Mouse (Mus musculus): ENCODE measurements around the gene Brpf3. TPM values are rescaled to one million over a fixed set of nuclear protein-coding genes. Genes with fewer than 3 reads are reported as not detected.
"Not testable (repeated sequence)": the region's sequence is repeated elsewhere in the genome, so short reads cannot be mapped to it uniquely, and the experiment has no call there.

Brpf3 gene
- polyA plus RNA-seq, 1 experiment from 2014 or later, result 8.0 TPM

- H3K4me3 ChIP-seq (replicated peaks; ENCODE audit: low read length), result peak overlapping the region; percentile 32
- H3K36me3 ChIP-seq (replicated peaks; ENCODE audit: control insufficient read depth, insufficient read depth), result no peaks in the 10 kb centered on the region
- no peaks in the 10 kb centered on the region; the same call in 1 of the 2 replicates for H3K4me1 ChIP-seq (replicated peaks; ENCODE audit: control insufficient read depth, insufficient read depth, low read length)
- peak overlapping the region; percentile 60 for H3K4me2 ChIP-seq (replicated peaks)
- WGBS, result 5% methylated on average over 24 of the region's 24 CpGs
- no peak overlapping the region for H3K9ac ChIP-seq
- no peak for ATAC-seq (ENCODE audit: low FRiP score)
- peaks cover 34% of the 10 kb centered on the region for H3K27me3 ChIP-seq (ENCODE audit: control insufficient read depth, insufficient read depth, low read length)
- H3K9me3 ChIP-seq (ENCODE audit: control insufficient read depth, low read length), result no peaks in the 10 kb centered on the region
- DNase-seq (ENCODE audit: low spot score), result no peak
- H3K27ac ChIP-seq, result no peak overlapping the region
Observed at GRCm38 (mm10) chr17:28769875-28770421, 30.9 kb upstream of the Brpf3 start.

GRCm38 (mm10) chr17:28771289-28771688, 29.6 kb upstream of the Brpf3 start:
- DNase-seq (ENCODE audit: low spot score), result no peak
- no peaks in the 10 kb centered on the region for H3K9me3 ChIP-seq (ENCODE audit: control insufficient read depth, low read length)
- WGBS, result 91% methylated on average over 5 of the region's 5 CpGs
- no peak for ATAC-seq (ENCODE audit: low FRiP score)
- H3K27ac ChIP-seq, result no peak overlapping the region
- no peak overlapping the region for H3K9ac ChIP-seq
- H3K27me3 ChIP-seq (ENCODE audit: control insufficient read depth, insufficient read depth, low read length), result peaks cover 34% of the 10 kb centered on the region
- no peak overlapping the region for H3K4me3 ChIP-seq (replicated peaks; ENCODE audit: low read length)
- H3K36me3 ChIP-seq (replicated peaks; ENCODE audit: control insufficient read depth, insufficient read depth), result no peaks in the 10 kb centered on the region
- no peaks in the 10 kb centered on the region; the same call in 1 of the 2 replicates for H3K4me1 ChIP-seq (replicated peaks; ENCODE audit: control insufficient read depth, insufficient read depth, low read length)
- no peak overlapping the region for H3K4me2 ChIP-seq (replicated peaks)

- H3K9ac ChIP-seq, result not testable (repeated sequence)
Observed at GRCm38 (mm10) chr17:28774303-28774702, 26.6 kb upstream of the Brpf3 start.

GRCm38 (mm10) chr17:28775161-28775560, 25.7 kb upstream of the Brpf3 start:
- Histone ChIP-seq H3K27me3 (ENCODE audit: control insufficient read depth, insufficient read depth, low read length) (peaks cover 12% of the 10 kb centered on the region), H3K9me3 (ENCODE audit: control insufficient read depth, low read length) (no peaks in the 10 kb centered on the region), H3K4me3 (replicated peaks; ENCODE audit: low read length) (no peak overlapping the region), H3K36me3 (replicated peaks; ENCODE audit: control insufficient read depth, insufficient read depth) (no peaks in the 10 kb centered on the region), H3K27ac (no peak overlapping the region), H3K4me2 (replicated peaks) (no peak overlapping the region), H3K4me1 (replicated peaks; ENCODE audit: control insufficient read depth, insufficient read depth, low read length) (no peaks in the 10 kb centered on the region), H3K9ac (no peak overlapping the region)
- ATAC-seq (ENCODE audit: low FRiP score), result no peak
- 78% methylated on average over 4 of the region's 4 CpGs for WGBS
- no peak for DNase-seq (ENCODE audit: low spot score)

More at GRCm38 (mm10) chr17:28774303-28774702, 26.6 kb upstream of the Brpf3 start:
- not testable (repeated sequence) for H3K36me3 ChIP-seq (replicated peaks; ENCODE audit: control insufficient read depth, insufficient read depth); H3K4me1 ChIP-seq (replicated peaks; ENCODE audit: control insufficient read depth, insufficient read depth, low read length); DNase-seq (ENCODE audit: low spot score); H3K4me3 ChIP-seq (replicated peaks; ENCODE audit: low read length); H3K27ac ChIP-seq; H3K9me3 ChIP-seq (ENCODE audit: control insufficient read depth, low read length); ATAC-seq (ENCODE audit: low FRiP score); H3K4me2 ChIP-seq (replicated peaks)
- peaks cover 20% of the 10 kb centered on the region for H3K27me3 ChIP-seq (ENCODE audit: control insufficient read depth, insufficient read depth, low read length)
- 95% methylated on average over 9 of the region's 9 CpGs for WGBS

- H3K9ac ChIP-seq, result no peak overlapping the region
- no peak overlapping the region for H3K4me2 ChIP-seq (replicated peaks)
- WGBS, result 95% methylated on average over 3 of the region's 3 CpGs
- H3K27me3 ChIP-seq (ENCODE audit: control insufficient read depth, insufficient read depth, low read length), result no peaks in the 10 kb centered on the region
- no peak for ATAC-seq (ENCODE audit: low FRiP score)
- H3K27ac ChIP-seq, result no peak overlapping the region
- DNase-seq (ENCODE audit: low spot score), result no peak
- no peaks in the 10 kb centered on the region for H3K9me3 ChIP-seq (ENCODE audit: control insufficient read depth, low read length)
- H3K36me3 ChIP-seq (replicated peaks; ENCODE audit: control insufficient read depth, insufficient read depth), result no peaks in the 10 kb centered on the region
- no peak overlapping the region for H3K4me3 ChIP-seq (replicated peaks; ENCODE audit: low read length)
- no peaks in the 10 kb centered on the region for H3K4me1 ChIP-seq (replicated peaks; ENCODE audit: control insufficient read depth, insufficient read depth, low read length)
Observed at GRCm38 (mm10) chr17:28776817-28777216, 24.1 kb upstream of the Brpf3 start.

- ATAC-seq (ENCODE audit: low FRiP score), result no peak
- Histone ChIP-seq H3K27ac (no peak overlapping the region), H3K9ac (no peak overlapping the region), H3K9me3 (ENCODE audit: control insufficient read depth, low read length) (no peaks in the 10 kb centered on the region), H3K36me3 (replicated peaks; ENCODE audit: control insufficient read depth, insufficient read depth) (no peaks in the 10 kb centered on the region), H3K27me3 (ENCODE audit: control insufficient read depth, insufficient read depth, low read length) (no peaks in the 10 kb centered on the region), H3K4me1 (replicated peaks; ENCODE audit: control insufficient read depth, insufficient read depth, low read length) (no peaks in the 10 kb centered on the region), H3K4me2 (replicated peaks) (no peak overlapping the region), H3K4me3 (replicated peaks; ENCODE audit: low read length) (no peak overlapping the region)
- no peak for DNase-seq (ENCODE audit: low spot score)
- 84% methylated on average over 16 of the region's 16 CpGs for WGBS
Observed at GRCm38 (mm10) chr17:28777231-28778005, 23.5 kb upstream of the Brpf3 start.

GRCm38 (mm10) chr17:28779735-28780134, 21.2 kb upstream of the Brpf3 start:
- H3K9me3 ChIP-seq (ENCODE audit: control insufficient read depth, low read length), result no peaks in the 10 kb centered on the region
- no peaks in the 10 kb centered on the region for H3K36me3 ChIP-seq (replicated peaks; ENCODE audit: control insufficient read depth, insufficient read depth)
- no peak overlapping the region for H3K4me3 ChIP-seq (replicated peaks; ENCODE audit: low read length)
- H3K9ac ChIP-seq, result no peak overlapping the region
- H3K4me2 ChIP-seq (replicated peaks), result no peak overlapping the region
- ATAC-seq (ENCODE audit: low FRiP score) (no peak), DNase-seq (ENCODE audit: low spot score) (no peak)
- H3K27ac ChIP-seq, result no peak overlapping the region
- no peaks in the 10 kb centered on the region for H3K27me3 ChIP-seq (ENCODE audit: control insufficient read depth, insufficient read depth, low read length)
- 97% methylated on average over 3 of the region's 3 CpGs for WGBS
- H3K4me1 ChIP-seq (replicated peaks; ENCODE audit: control insufficient read depth, insufficient read depth, low read length), result no peaks in the 10 kb centered on the region

- no peak overlapping the region for H3K27ac ChIP-seq
- DNase-seq (ENCODE audit: low spot score) (no peak), ATAC-seq (ENCODE audit: low FRiP score) (no peak)
- 75% methylated on average over 3 of the region's 3 CpGs for WGBS
- no peaks in the 10 kb centered on the region for H3K36me3 ChIP-seq (replicated peaks; ENCODE audit: control insufficient read depth, insufficient read depth)
- H3K9ac ChIP-seq, result no peak overlapping the region
- H3K27me3 ChIP-seq (ENCODE audit: control insufficient read depth, insufficient read depth, low read length), result no peaks in the 10 kb centered on the region
- no peaks in the 10 kb centered on the region for H3K9me3 ChIP-seq (ENCODE audit: control insufficient read depth, low read length)
- H3K4me1 ChIP-seq (replicated peaks; ENCODE audit: control insufficient read depth, insufficient read depth, low read length), result no peaks in the 10 kb centered on the region
- H3K4me3 ChIP-seq (replicated peaks; ENCODE audit: low read length), result no peak overlapping the region
- H3K4me2 ChIP-seq (replicated peaks), result no peak overlapping the region
Observed at GRCm38 (mm10) chr17:28780836-28781235, 20.1 kb upstream of the Brpf3 start.

- H3K36me3 ChIP-seq (replicated peaks; ENCODE audit: control insufficient read depth, insufficient read depth), result no peaks in the 10 kb centered on the region
- DNase-seq (ENCODE audit: low spot score) (no peak), ATAC-seq (ENCODE audit: low FRiP score) (no peak)
- H3K9me3 ChIP-seq (ENCODE audit: control insufficient read depth, low read length), result no peaks in the 10 kb centered on the region
- no peak overlapping the region for H3K9ac ChIP-seq
- 54% methylated on average over 9 of the region's 9 CpGs for WGBS
- H3K27ac ChIP-seq, result no peak overlapping the region
- no peaks in the 10 kb centered on the region for H3K27me3 ChIP-seq (ENCODE audit: control insufficient read depth, insufficient read depth, low read length)
- no peak overlapping the region for H3K4me3 ChIP-seq (replicated peaks; ENCODE audit: low read length)
- H3K4me1 ChIP-seq (replicated peaks; ENCODE audit: control insufficient read depth, insufficient read depth, low read length), result no peaks in the 10 kb centered on the region
- H3K4me2 ChIP-seq (replicated peaks), result no peak overlapping the region
Observed at GRCm38 (mm10) chr17:28781290-28782045, 19.4 kb upstream of the Brpf3 start.
